Mouse (Mus musculus) embryonic facial prominence, embryonic 10.5 days (tissue): ENCODE results near the gene Fhad1. TPM values are rescaled to one million over a fixed set of nuclear protein-coding genes. Genes with fewer than 3 reads are reported as not detected.

Source experiments
- DNase-seq: peaks from one replicate; pipeline ENCODE4 v3.0.0-alpha.2; 2017; ENCODE audit warnings: low spot score
- H3K27ac ChIP-seq: fragments of 300-500 bp; sonication (generic); replicated peaks from 2 replicates; pipeline ENCODE4 v1.5.1; 2016; ENCODE audit warnings: mild to moderate bottlenecking
- H3K27me3 ChIP-seq: fragments of 300-500 bp; sonication (generic); replicated peaks from 2 replicates; pipeline ENCODE4 v1.6.1; 2016; ENCODE audit warnings: low read depth, mild to moderate bottlenecking; ENCODE audit not compliant: poor library complexity, severe bottlenecking
- H3K36me3 ChIP-seq: fragments of 300-500 bp; sonication (generic); replicated peaks from 2 replicates; pipeline ENCODE4 v1.6.1; 2016; ENCODE audit warnings: mild to moderate bottlenecking, moderate library complexity
- H3K4me1 ChIP-seq: fragments of 300-500 bp; sonication (generic); 2 replicates; pipeline ENCODE4 v1.6.1; 2016
- H3K4me3 ChIP-seq: fragments of 300-500 bp; sonication (generic); 2 replicates; pipeline ENCODE4 v1.5.1; 2016; ENCODE audit warnings: mild to moderate bottlenecking, moderate library complexity
- H3K9me3 ChIP-seq: fragments of 300-500 bp; sonication (generic); 2 replicates; pipeline ENCODE4 v1.6.1; 2016; ENCODE audit warnings: mild to moderate bottlenecking
- WGBS: fragments of 180-500 bp; shearing (Covaris S2); methylation state at CpG from one replicate; pipeline ENCODE4 v1.1.7; 2016; 5-methylcytosine and 5-hydroxymethylcytosine counted together
- polyA plus RNA-seq: library from polyadenylated mRNA; unstranded; fragments of >200 nt; fragmentation: Nextera tagmentation; extraction: Ambion mirVana; gene quantifications from 2 replicates; pipeline ENCODE4 v1.2.1, GENCODE M21; 2016

Gene Fhad1
- polyA plus RNA-seq, 1 experiment from 2014 or later: 0.50 TPM

GRCm38 (mm10) chr4:141885451-141885850, 129.4 kb downstream of the Fhad1 start:
- no peak for DNase-seq
- Histone ChIP-seq H3K9me3 (no peaks in the 10 kb centered on the region), H3K27me3 (no peaks in the 10 kb centered on the region), H3K4me1 (peaks cover 32% of the 10 kb centered on the region), H3K36me3 (no peaks in the 10 kb centered on the region), H3K27ac (peak overlapping the region; percentile 14; the same call in 1 of the 2 replicates), H3K4me3 (no peak overlapping the region)
- 78% methylated on average over 9 of the region's 9 CpGs for WGBS

- 86% methylated on average over 7 of the region's 7 CpGs for WGBS
- DNase-seq: no peak
- Histone ChIP-seq H3K4me3 (no peak overlapping the region), H3K9me3 (no peaks in the 10 kb centered on the region), H3K27ac (no peak overlapping the region), H3K4me1 (peaks cover 39% of the 10 kb centered on the region), H3K27me3 (no peaks in the 10 kb centered on the region), H3K36me3 (no peaks in the 10 kb centered on the region)
Observed at GRCm38 (mm10) chr4:141882858-141883257, 132.0 kb downstream of the Fhad1 start.

DNA sequence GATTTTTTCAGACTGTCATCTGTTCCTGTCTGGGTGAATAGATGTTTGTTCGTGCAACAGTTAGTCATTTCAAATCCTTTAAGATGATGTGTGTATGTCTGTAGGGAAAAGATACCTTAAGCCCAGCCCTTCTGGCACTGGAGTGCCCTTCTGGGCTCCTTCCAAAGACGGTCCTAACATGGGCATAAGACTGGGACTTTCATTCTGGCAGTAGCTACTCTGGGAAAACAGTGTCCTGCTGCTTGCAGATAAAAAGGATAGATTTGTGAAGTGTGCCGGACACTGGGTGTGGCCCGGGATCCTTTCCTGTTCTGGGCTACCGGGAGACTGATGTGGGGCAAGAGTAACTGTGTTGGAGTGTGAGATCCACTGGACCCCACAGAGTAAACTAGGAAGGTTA, 132.9 kb downstream of the Fhad1 start:
- 85% methylated on average over 5 of the region's 5 CpGs for WGBS
- no peaks in the 10 kb centered on the region for H3K36me3 ChIP-seq
- no peaks in the 10 kb centered on the region for H3K27me3 ChIP-seq
- no peak for DNase-seq
- H3K4me3 ChIP-seq: no peak overlapping the region
- peaks cover 33% of the 10 kb centered on the region for H3K4me1 ChIP-seq
- H3K27ac ChIP-seq: no peak overlapping the region
- H3K9me3 ChIP-seq: no peaks in the 10 kb centered on the region

- Histone ChIP-seq H3K4me3 (no peak overlapping the region), H3K27ac (no peak overlapping the region), H3K27me3 (peaks cover 3% of the 10 kb centered on the region; the same call in 1 of the 2 replicates), H3K4me1 (peaks cover 27% of the 10 kb centered on the region), H3K9me3 (no peaks in the 10 kb centered on the region), H3K36me3 (no peaks in the 10 kb centered on the region)
- WGBS: 57% methylated on average over 10 of the region's 10 CpGs
- no peak for DNase-seq
Observed at GRCm38 (mm10) chr4:141881289-141881914, 133.5 kb downstream of the Fhad1 start.

GRCm38 (mm10) chr4:141879875-141880274, 135.0 kb downstream of the Fhad1 start:
- DNase-seq: no peak
- H3K4me3 ChIP-seq: no peak overlapping the region
- H3K4me1 ChIP-seq: peaks cover 27% of the 10 kb centered on the region
- WGBS: 67% methylated on average over 9 of the region's 9 CpGs
- no peaks in the 10 kb centered on the region for H3K36me3 ChIP-seq
- peaks cover 14% of the 10 kb centered on the region; the same call in 1 of the 2 replicates for H3K27me3 ChIP-seq
- no peak overlapping the region for H3K27ac ChIP-seq
- H3K9me3 ChIP-seq: no peaks in the 10 kb centered on the region

DNA sequence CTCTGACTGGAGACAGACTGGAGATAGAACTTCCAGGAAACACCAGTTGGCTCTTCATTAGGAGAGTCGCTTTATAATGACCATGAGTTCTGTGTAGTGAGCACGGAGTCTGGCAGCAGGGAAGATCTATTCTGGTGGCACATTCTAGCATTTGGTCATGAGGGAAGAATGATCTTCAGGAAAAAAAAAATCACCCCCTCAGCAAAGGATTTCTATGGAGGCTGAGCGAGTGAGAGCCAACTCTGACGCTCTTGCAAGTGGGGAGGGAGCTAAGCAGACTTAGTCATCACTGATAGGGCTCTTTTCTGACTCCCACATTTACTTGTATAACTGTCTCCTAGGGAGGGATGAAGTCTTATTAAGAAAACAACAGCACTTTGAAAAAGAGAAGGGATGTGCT, 135.8 kb downstream of the Fhad1 start:
- Histone ChIP-seq H3K9me3 (no peaks in the 10 kb centered on the region), H3K27me3 (peaks cover 15% of the 10 kb centered on the region), H3K4me1 (peaks cover 34% of the 10 kb centered on the region), H3K4me3 (no peak overlapping the region), H3K27ac (no peak overlapping the region), H3K36me3 (no peaks in the 10 kb centered on the region)
- WGBS: 79% methylated on average over 4 of the region's 4 CpGs
- DNase-seq: no peak

GRCm38 (mm10) chr4:141878621-141879020, 136.3 kb downstream of the Fhad1 start:
- Histone ChIP-seq H3K27me3 (peaks cover 20% of the 10 kb centered on the region), H3K36me3 (no peaks in the 10 kb centered on the region), H3K9me3 (no peaks in the 10 kb centered on the region), H3K27ac (no peak overlapping the region), H3K4me1 (peaks cover 39% of the 10 kb centered on the region), H3K4me3 (no peak overlapping the region)
- WGBS: 78% methylated on average over 7 of the region's 7 CpGs
- no peak for DNase-seq

DNA sequence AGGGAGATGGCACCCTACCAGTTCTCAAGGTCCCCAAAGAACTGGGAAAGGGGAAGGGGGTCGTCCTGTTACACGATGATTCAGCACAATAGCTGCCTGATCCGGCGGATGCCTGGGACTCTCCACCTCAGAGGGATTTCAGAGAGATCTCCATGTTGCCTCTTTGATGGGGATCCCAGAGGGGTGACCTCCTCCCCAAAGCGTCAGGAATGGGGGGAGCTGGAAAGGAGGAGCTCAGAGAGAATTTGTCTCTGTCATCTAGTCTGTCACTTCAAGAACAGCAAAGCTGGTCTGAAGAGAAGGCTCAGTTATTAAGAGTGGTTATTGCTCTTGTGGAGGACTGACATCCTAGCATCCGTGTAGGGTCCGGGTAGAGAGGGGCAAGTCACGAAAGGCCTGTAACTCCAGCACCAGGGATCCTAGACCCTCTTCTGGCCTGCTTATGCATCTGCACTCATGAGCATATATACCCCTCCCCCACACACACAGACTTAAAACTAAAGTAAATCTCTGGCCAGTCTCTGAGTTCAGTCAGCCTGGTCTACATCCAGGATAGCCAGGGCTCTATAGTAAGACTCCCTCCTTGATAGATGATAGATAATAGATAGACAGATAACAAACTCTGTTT, 139.3 kb downstream of the Fhad1 start:
- DNase-seq: no peak
- Histone ChIP-seq H3K27me3 (peaks cover 50% of the 10 kb centered on the region), H3K27ac (no peak overlapping the region), H3K4me3 (peak overlapping the region; percentile 70), H3K36me3 (no peaks in the 10 kb centered on the region; the same call in 1 of the 2 replicates), H3K9me3 (no peaks in the 10 kb centered on the region), H3K4me1 (peaks cover 56% of the 10 kb centered on the region)
- 16% methylated on average over 8 of the region's 8 CpGs for WGBS

DNA sequence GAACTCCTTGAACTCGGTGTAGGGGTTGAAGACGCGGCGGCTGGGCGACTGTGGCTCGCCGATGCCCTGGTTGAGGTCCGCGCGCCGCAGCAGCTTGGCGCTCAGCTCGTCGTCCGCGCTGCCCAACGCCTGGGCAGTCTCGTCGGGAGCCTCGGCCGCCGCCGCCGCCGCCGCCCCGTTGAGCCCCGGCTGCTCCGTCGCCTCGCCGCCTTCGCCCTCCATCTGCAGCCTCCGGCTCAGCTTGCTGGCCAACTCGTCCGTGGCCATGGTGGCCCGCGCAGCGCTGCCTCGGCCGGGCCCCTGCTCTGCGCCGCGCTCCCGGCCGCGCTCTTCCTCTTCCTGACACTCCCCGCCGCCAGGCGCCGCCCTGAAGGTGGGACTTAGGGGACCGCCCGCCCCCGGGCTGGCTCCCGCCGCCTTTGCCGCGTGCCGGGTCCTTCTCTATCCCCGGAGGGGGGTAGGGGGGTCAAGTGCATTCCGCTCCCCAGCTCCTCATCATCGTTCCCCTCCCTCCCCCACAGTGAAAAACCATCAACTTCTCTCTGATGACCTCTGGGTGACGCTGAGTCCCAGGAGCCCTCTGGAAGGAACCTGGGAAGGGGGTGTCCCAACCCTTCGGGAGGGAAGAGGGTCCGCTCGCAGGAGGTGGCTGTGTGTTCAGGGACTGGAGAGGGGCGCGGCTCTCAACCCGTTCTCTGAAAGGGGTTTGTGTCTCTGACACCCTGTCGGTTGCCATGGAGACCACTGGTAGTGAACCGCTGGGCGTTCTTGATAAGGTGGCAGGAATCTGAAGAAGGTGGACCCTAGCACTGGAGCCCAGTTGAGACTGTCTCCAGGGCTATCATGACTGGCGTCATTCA, 140.1 kb downstream of the Fhad1 start, which contains the start of gene Efhd2:
TSS of gene Efhd2 (minus strand) at position 320 of the 860 bp plus-strand sequence.
- Histone ChIP-seq H3K9me3 (no peaks in the 10 kb centered on the region), H3K27me3 (peaks cover 50% of the 10 kb centered on the region), H3K36me3 (no peaks in the 10 kb centered on the region; the same call in 1 of the 2 replicates), H3K4me1 (peaks cover 54% of the 10 kb centered on the region), H3K27ac (peak within 1 kb of the TSS; percentile 78), H3K4me3 (peak within 1 kb of the TSS; percentile 70)
- DNase-seq: peak; percentile 85
- under 1% methylated on average over 73 of the region's 73 CpGs for WGBS

DNA sequence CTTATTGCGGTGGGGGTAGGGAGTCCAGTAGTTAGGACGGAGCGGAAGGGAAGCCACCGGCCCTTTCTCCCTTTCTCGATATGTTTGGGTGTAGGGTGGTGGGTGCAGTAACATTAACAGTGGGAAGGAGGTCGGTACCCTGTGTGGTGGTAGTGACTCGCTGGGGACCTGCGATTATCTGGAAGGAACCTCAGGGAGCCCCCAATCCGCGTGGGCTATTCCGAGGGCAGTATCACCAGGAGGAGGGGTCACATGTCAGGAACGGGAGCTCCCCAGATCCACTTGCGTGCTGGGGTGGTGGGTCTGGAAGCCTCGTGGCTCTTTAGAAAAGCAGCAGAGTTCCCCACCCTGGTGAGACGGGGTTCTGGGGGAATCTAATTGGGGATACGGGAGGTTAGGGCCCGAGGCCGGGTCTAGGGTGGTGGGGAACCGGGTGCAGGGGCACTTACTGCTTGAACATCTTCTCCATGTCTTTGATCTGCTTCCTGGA, 140.7 kb downstream of the Fhad1 start:
- Histone ChIP-seq H3K27me3 (peaks cover 50% of the 10 kb centered on the region), H3K9me3 (no peaks in the 10 kb centered on the region), H3K4me3 (peak overlapping the region; percentile 70), H3K36me3 (no peaks in the 10 kb centered on the region; the same call in 1 of the 2 replicates), H3K4me1 (peaks cover 56% of the 10 kb centered on the region), H3K27ac (peak overlapping the region; percentile 78)
- DNase-seq: peak; percentile 29
- 3% methylated on average over 19 of the region's 19 CpGs for WGBS

GRCm38 (mm10) chr4:141872977-141873376, 141.9 kb downstream of the Fhad1 start:
- no peaks in the 10 kb centered on the region for H3K9me3 ChIP-seq
- peaks cover 50% of the 10 kb centered on the region for H3K27me3 ChIP-seq
- H3K36me3 ChIP-seq: no peaks in the 10 kb centered on the region; the same call in 1 of the 2 replicates
- peaks cover 56% of the 10 kb centered on the region for H3K4me1 ChIP-seq
- peak overlapping the region; percentile 70; the same call in 1 of the 2 replicates for H3K4me3 ChIP-seq
- 84% methylated on average over 9 of the region's 9 CpGs for WGBS
- no peak for DNase-seq
- H3K27ac ChIP-seq: no peak overlapping the region

- Histone ChIP-seq H3K4me3 (0 out of 2 replicates have a peak overlapping the region, but pooled peaks have one; percentile 9), H3K27me3 (peaks cover 50% of the 10 kb centered on the region), H3K27ac (no peak overlapping the region; the same call in 1 of the 2 replicates), H3K9me3 (no peaks in the 10 kb centered on the region), H3K36me3 (no peaks in the 10 kb centered on the region; the same call in 1 of the 2 replicates), H3K4me1 (peaks cover 64% of the 10 kb centered on the region)
- 54% methylated on average over 9 of the region's 9 CpGs for WGBS
- DNase-seq: no peak
Observed at GRCm38 (mm10) chr4:141871909-141872308, 143.0 kb downstream of the Fhad1 start.
